Mouse (Mus musculus): ENCODE results near the gene Hnrnpab. TPM values are rescaled to one million over a fixed set of nuclear protein-coding genes. Genes with fewer than 3 reads are reported as not detected.
"Not testable (repeated sequence)": the region's sequence is repeated elsewhere in the genome, so short reads cannot be mapped to it uniquely, and the experiment has no call there.

Hnrnpab gene
- polyA plus RNA-seq, 1 experiment from 2014 or later, result 402 TPM

DNA sequence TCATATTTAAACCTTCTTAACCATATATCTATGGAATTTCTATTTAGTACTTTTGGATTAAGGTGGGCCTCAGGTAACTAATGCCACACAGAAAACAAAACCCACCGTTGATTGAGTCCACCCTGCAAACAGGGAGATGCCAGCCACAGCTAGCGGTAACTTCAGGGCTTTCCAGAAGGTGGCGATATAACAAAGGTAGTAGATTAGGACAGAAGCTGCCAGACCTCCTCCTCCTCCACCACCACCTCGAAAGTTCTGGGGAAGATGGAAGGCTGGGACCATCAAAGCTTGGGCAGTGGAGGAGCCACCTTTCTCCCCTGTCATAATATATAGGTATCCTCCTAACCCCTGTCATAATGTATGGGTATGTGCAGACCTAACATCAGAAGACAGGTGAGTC lies 11.0 kb upstream of the Hnrnpab start:
- 3% methylated on average over 4 of the region's 4 CpGs for WGBS
- Histone ChIP-seq H3K36me3 (peaks cover 9% of the 10 kb centered on the region), H3K4me2 (no peak overlapping the region), H3K27ac (no peak overlapping the region), H3K4me1 (peaks cover 26% of the 10 kb centered on the region), H3K9me3 (no peaks in the 10 kb centered on the region), H3K9ac (no peak overlapping the region), H3K4me3 (replicated peaks) (no peak overlapping the region), H3K27me3 (replicated peaks) (no peaks in the 10 kb centered on the region)
- no peak for ATAC-seq (ENCODE audit: insufficient read depth, low FRiP score, low read depth)

DNA sequence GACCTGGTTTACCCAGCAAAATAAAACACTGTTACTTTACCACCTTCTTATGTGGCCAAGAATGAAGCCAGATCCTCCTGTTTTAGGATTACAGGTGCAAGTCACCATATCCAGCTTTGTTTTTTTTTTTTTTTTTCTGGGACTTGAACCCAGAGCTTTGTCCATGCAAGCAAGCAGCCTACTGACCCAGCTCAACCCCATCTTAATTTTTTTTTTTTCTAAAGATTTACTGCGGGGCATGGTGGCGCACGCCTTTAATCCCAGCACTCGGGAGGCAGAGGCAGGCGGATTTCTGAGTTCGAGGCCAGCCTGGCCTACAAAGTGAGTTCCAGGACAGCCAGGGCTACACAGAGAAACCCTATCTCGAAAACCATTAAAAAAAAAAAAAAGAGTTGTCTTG lies 9.5 kb upstream of the Hnrnpab start:
- not testable (repeated sequence) for H3K27me3 ChIP-seq (replicated peaks); H3K9ac ChIP-seq; ATAC-seq (ENCODE audit: insufficient read depth, low FRiP score, low read depth); H3K9me3 ChIP-seq; H3K36me3 ChIP-seq
- peak overlapping the region; percentile 75 for H3K4me2 ChIP-seq
- peak overlapping the region; percentile 42; the same call in 1 of the 2 replicates for H3K4me3 ChIP-seq (replicated peaks)
- 89% methylated on average over 7 of the region's 7 CpGs for WGBS
- H3K27ac ChIP-seq, result peak overlapping the region; percentile 98
- H3K4me1 ChIP-seq, result peaks cover 26% of the 10 kb centered on the region

DNA sequence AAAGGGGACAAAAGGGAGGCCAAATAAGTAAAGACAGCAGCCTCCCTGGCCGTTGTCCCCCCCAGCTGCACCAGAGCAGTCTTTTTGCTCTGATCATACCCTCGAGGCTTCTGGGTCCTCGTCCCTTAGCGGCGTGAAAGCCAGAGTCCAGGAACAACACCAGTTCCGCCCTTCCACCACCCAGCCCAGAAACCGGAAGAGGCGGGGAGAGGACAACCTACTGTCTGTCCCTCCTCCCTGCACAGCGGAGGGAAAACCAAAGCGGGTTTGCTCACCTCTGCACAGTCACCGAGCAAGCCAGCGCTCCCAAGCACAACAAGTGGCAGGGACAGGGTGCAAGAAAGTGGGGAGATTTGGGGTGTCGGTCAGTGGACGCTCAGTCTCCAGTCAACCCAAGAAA lies 9.0 kb upstream of the Hnrnpab start:
- 2% methylated on average over 14 of the region's 14 CpGs for WGBS
- H3K27ac ChIP-seq, result peak overlapping the region; percentile 98

GRCm38 (mm10) chr11:51615129-51615528 lies 8.5 kb upstream of the Hnrnpab start:
- WGBS, result 26% methylated on average over 7 of the region's 7 CpGs
- peak overlapping the region; percentile 42 for H3K4me3 ChIP-seq (replicated peaks)
- no peaks in the 10 kb centered on the region for H3K9me3 ChIP-seq
- no peaks in the 10 kb centered on the region for H3K27me3 ChIP-seq (replicated peaks)
- ATAC-seq (ENCODE audit: insufficient read depth, low FRiP score, low read depth), result 0 out of 2 replicates have a peak, but pooled peaks have one; percentile 7
- peak overlapping the region; percentile 75 for H3K4me2 ChIP-seq
- H3K27ac ChIP-seq, result peak overlapping the region; percentile 98
- peak overlapping the region; percentile 58; the same call in 1 of the 2 replicates for H3K9ac ChIP-seq
- no peaks in the 10 kb centered on the region for H3K36me3 ChIP-seq
- H3K4me1 ChIP-seq, result peaks cover 19% of the 10 kb centered on the region

More for the DNA sequence above, 9.0 kb upstream of the Hnrnpab start:
- Histone ChIP-seq H3K4me1 (peaks cover 23% of the 10 kb centered on the region), H3K4me2 (peak overlapping the region; percentile 75), H3K36me3 (no peaks in the 10 kb centered on the region), H3K9me3 (no peaks in the 10 kb centered on the region), H3K9ac (peak overlapping the region; percentile 58), H3K4me3 (replicated peaks) (peak overlapping the region; percentile 42), H3K27me3 (replicated peaks) (no peaks in the 10 kb centered on the region)
- ATAC-seq (ENCODE audit: insufficient read depth, low FRiP score, low read depth), result peak; percentile 81; the same call in 1 of the 2 replicates

DNA sequence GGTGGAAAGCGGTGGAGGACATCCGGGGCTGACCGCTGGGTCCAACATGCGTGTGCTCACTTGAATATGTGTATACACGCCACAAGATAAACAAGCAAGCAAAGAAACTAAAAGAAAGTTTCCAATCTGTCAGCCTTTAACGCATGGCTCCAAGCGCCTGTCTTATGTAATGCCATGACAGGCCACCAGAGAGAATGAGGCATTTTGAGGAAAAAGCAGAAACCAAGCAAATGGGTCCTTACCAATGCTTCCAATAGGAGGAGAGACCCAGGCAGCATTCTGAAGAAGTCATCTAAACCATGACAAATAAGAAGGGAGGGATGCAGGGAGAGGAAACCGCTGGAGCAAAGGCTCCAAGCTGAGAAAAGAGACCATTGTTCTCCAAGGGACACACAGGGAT lies 7.6 kb upstream of the Hnrnpab start:
- H3K4me2 ChIP-seq, result no peak overlapping the region
- H3K36me3 ChIP-seq, result no peaks in the 10 kb centered on the region
- H3K27me3 ChIP-seq (replicated peaks), result no peaks in the 10 kb centered on the region
- H3K9ac ChIP-seq, result no peak overlapping the region
- no peak overlapping the region for H3K4me3 ChIP-seq (replicated peaks)
- 69% methylated on average over 8 of the region's 8 CpGs for WGBS
- ATAC-seq (ENCODE audit: insufficient read depth, low FRiP score, low read depth), result no peak
- peaks cover 19% of the 10 kb centered on the region for H3K4me1 ChIP-seq
- H3K27ac ChIP-seq, result peak overlapping the region; percentile 98
- no peaks in the 10 kb centered on the region for H3K9me3 ChIP-seq

DNA sequence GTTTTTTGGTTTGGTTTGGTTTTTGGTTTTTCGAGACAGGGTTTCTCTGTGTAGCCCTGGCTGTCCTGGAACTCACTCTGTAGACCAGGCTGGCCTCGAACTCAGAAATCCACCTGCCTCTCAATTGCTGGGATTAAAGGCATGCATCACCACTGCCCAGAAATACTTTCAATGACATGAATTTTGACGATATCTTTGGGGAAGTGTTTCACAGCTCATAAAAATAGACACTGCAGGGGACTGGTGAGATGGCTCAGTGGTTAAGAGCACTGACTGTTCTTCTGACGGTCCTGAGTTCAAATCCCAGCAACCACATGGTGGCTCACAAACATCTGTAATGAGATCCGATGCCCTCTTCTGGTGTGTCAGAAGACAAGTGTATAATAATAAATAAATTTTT lies 3.3 kb upstream of the Hnrnpab start:
- not testable (repeated sequence) for H3K9me3 ChIP-seq; H3K36me3 ChIP-seq; H3K27me3 ChIP-seq (replicated peaks); ATAC-seq (ENCODE audit: insufficient read depth, low FRiP score, low read depth); H3K4me2 ChIP-seq; H3K27ac ChIP-seq; H3K9ac ChIP-seq; H3K4me3 ChIP-seq (replicated peaks)
- WGBS, result 76% methylated on average over 5 of the region's 5 CpGs
- peaks cover 15% of the 10 kb centered on the region for H3K4me1 ChIP-seq

DNA sequence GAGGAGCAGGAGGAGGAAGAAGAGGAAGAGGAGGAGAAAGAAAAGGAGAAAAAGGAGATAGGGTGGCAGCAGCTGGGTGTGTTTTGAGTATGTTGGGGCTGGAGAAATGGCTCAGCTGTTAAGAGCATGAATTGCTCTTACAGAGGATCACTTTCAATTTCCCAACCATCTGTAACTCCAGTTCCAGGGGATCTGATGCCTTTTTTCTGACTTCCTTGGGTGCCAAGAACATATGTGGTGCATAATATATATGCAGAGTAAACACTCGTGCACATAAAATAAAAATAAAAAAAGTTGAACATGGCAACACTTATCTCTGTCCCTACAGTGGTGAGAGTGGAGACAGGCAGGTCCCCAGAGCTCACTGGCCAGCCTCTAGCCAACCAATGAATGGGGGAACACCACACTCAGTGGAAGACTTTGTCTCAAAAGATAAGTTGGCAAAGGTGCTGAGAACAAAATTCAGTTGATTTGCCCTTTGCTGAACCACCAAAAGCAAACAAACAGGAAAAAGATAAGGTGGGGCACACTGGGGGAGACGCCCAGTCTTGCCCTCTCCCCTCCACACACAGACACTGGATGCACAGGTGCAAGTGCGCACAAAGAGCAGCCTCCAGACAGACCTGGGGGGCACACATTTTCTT lies 2.7 kb upstream of the Hnrnpab start:
- H3K9me3 ChIP-seq, result no peaks in the 10 kb centered on the region
- ATAC-seq (ENCODE audit: insufficient read depth, low FRiP score, low read depth), result no peak
- peaks cover 15% of the 10 kb centered on the region for H3K4me1 ChIP-seq
- H3K4me2 ChIP-seq, result no peak overlapping the region
- WGBS, result 54% methylated on average over 3 of the region's 3 CpGs
- no peak overlapping the region; the same call in 1 of the 2 replicates for H3K27ac ChIP-seq
- H3K27me3 ChIP-seq (replicated peaks), result no peaks in the 10 kb centered on the region
- peaks cover 8% of the 10 kb centered on the region for H3K36me3 ChIP-seq
- no peak overlapping the region for H3K9ac ChIP-seq
- H3K4me3 ChIP-seq (replicated peaks), result no peak overlapping the region

- peak; percentile 23; the same call in 1 of the 2 replicates for ATAC-seq (ENCODE audit: insufficient read depth, low FRiP score, low read depth)
- WGBS, result 6% methylated on average over 15 of the region's 15 CpGs
These were observed 570 bp upstream of the Hnrnpab start for GRCm38 (mm10) chr11:51607096-51607738.

GRCm38 (mm10) chr11:51605602-51606446 lies 823 bp downstream of the Hnrnpab start:
- no peaks in the 10 kb centered on the region for H3K9me3 ChIP-seq
- H3K4me2 ChIP-seq, result peak overlapping the region; percentile 78
- H3K9ac ChIP-seq, result peak overlapping the region; percentile 98
- ATAC-seq (ENCODE audit: insufficient read depth, low FRiP score, low read depth), result peak; percentile 81
- peaks cover 38% of the 10 kb centered on the region for H3K4me1 ChIP-seq
- peak overlapping the region; percentile 95 for H3K27ac ChIP-seq
- WGBS, result under 1% methylated on average over 80 of the region's 81 CpGs
- no peaks in the 10 kb centered on the region for H3K27me3 ChIP-seq (replicated peaks)
- peaks cover 39% of the 10 kb centered on the region for H3K36me3 ChIP-seq
- H3K4me3 ChIP-seq (replicated peaks), result peak overlapping the region; percentile 96

More at GRCm38 (mm10) chr11:51607096-51607738, 570 bp upstream of the Hnrnpab start:
- Histone ChIP-seq H3K9ac (peak overlapping the region; percentile 53), H3K4me3 (replicated peaks) (peak overlapping the region; percentile 96), H3K27me3 (replicated peaks) (no peaks in the 10 kb centered on the region), H3K9me3 (no peaks in the 10 kb centered on the region), H3K27ac (peak overlapping the region; percentile 86), H3K36me3 (peaks cover 25% of the 10 kb centered on the region), H3K4me2 (peak overlapping the region; percentile 70), H3K4me1 (peaks cover 30% of the 10 kb centered on the region)

DNA sequence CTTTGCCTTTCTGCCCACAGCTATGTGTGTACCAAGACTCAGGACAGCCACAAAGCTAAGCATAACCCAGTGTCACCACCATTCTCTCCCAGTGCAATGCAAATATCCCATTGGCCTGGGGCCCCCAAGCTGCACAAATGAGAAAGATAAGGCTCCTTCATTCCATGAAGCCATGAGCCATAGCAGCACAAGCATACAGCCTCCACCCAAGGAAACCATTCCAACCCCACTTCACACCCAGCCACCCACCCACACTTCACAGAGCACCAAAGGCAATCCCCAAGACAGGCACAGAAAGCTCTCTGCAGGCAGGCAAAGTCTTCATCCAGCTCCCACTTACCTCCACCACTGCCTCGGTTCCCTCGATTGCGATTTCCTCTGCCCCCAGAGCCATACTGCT lies 4.4 kb downstream of the Hnrnpab start:
- 88% methylated on average over 3 of the region's 3 CpGs for WGBS

GRCm38 (mm10) chr11:51597553-51597952 lies 9.1 kb downstream of the Hnrnpab start:
- peaks cover 74% of the 10 kb centered on the region for H3K36me3 ChIP-seq
- no peak overlapping the region for H3K9ac ChIP-seq
- no peak overlapping the region for H3K27ac ChIP-seq
- no peak for ATAC-seq (ENCODE audit: insufficient read depth, low FRiP score, low read depth)
- H3K4me2 ChIP-seq, result no peak overlapping the region
- H3K4me1 ChIP-seq, result peaks cover 11% of the 10 kb centered on the region; the same call in 1 of the 2 replicates
- H3K4me3 ChIP-seq (replicated peaks), result no peak overlapping the region
- no peaks in the 10 kb centered on the region for H3K27me3 ChIP-seq (replicated peaks)
- no peaks in the 10 kb centered on the region for H3K9me3 ChIP-seq
- WGBS, result 61% methylated on average over 2 of the region's 2 CpGs

More for the DNA sequence above, 4.4 kb downstream of the Hnrnpab start:
- Histone ChIP-seq H3K4me2 (no peak overlapping the region), H3K9ac (no peak overlapping the region), H3K27ac (no peak overlapping the region), H3K36me3 (peaks cover 75% of the 10 kb centered on the region), H3K4me1 (peaks cover 34% of the 10 kb centered on the region), H3K4me3 (replicated peaks) (no peak overlapping the region), H3K27me3 (replicated peaks) (no peaks in the 10 kb centered on the region), H3K9me3 (no peaks in the 10 kb centered on the region)
- ATAC-seq (ENCODE audit: insufficient read depth, low FRiP score, low read depth), result no peak

Measured in stomach, embryonic 15.5 days (tissue).